Mouse (Mus musculus): Measurements from ENCODE around the gene Gm27027.
A peak's percentile ranks its signal among the peaks of the same experiment; 100 is the strongest.

Gm27027 gene

DNA sequence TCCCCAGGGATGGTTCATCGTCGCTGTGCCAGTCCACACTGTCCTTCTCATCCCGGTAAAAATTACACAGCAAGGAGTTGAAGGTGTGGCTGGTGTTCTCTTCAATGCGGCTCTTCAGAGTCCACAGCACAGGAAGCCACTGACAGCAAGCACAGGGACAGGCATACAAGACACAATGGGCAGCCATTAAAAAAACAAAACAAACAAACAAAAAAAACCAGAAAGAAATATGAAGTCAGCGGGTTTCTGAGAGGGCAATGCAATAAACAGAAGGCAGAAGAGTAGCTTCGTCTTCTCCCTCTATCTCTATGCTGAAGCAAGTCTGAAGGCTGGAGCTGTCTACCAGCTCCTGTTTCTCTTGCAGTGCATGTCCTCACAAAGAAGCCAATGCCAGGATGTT lies at the start of gene Gm27027:
Gm27027 (minus strand) TSS at position 101 of the 400 bp plus-strand sequence.
- no peak for DNase-seq (ENCODE audit: low spot score in 2 of 2)

- no peak for DNase-seq (ENCODE audit: low spot score in 2 of 2)
Measured at GRCm38 (mm10) chr2:94045411-94046090, 49.4 kb upstream of the Gm27027 start.

GRCm38 (mm10) chr2:94044174-94044573 lies 48.0 kb upstream of the Gm27027 start:
- no peak for DNase-seq (ENCODE audit: low spot score in 2 of 2)

GRCm38 (mm10) chr2:94043662-94044061 lies 47.5 kb upstream of the Gm27027 start:
- peak; percentile 68 to 79 for DNase-seq (ENCODE audit: low spot score in 2 of 2)

DNA sequence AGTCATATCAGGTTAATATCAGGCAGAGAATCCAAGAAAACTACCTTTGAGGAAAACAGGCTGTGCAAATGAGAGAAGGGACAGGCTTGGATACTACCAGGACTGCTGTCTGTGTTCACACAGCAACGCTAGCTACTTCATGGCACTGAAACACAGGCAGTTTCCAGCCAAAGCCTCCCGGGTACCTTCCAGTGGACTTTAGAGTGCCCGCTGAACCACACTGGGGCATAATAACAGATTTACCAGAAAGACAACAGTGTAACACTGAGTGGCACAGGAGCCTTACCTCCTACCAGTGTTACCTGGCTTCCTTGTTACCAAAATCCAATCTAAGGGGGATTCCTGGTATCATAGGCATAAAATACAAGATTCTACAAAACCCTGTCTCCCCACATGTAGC lies 46.3 kb upstream of the Gm27027 start:
- no peak for DNase-seq (ENCODE audit: low spot score in 2 of 2)

GRCm38 (mm10) chr2:94040391-94041125 lies 44.4 kb upstream of the Gm27027 start:
- DNase-seq (ENCODE audit: low spot score in 2 of 2), result no peak

GRCm38 (mm10) chr2:94035428-94036331 lies 39.5 kb upstream of the Gm27027 start:
- peak; percentile 89 to 91 for DNase-seq (ENCODE audit: low spot score in 2 of 2)

DNA sequence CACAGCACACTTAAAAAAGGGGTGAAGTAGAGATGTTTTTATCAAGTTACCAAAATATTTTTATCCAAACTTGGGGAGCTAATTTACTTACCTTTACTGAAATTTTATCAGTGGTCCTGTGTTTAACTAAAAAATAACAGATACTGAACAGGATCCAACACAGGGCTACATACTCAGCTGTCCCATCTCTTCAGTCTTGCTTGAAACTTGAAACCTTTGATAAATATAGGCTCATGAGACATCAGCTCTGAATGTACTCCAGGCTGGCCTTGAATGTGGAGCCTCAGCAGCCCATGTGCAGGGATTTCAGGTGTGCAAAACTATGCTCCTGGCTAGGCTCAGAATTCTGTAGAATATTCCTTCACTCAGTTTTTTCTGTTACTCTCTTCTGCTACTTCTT lies 34.4 kb upstream of the Gm27027 start:
- DNase-seq (ENCODE audit: low spot score in 2 of 2), result no peak

GRCm38 (mm10) chr2:94024637-94025036 lies 28.5 kb upstream of the Gm27027 start:
- DNase-seq (ENCODE audit: low spot score in 2 of 2), result no peak

- peak; percentile 97 for DNase-seq (ENCODE audit: low spot score in 2 of 2)
Measured at GRCm38 (mm10) chr2:94010335-94011291, 14.5 kb upstream of the Gm27027 start, which contains the start of gene Alkbh3. Gene Alkbh3, minus strand, starts transcription at chr2:94010807.

- peak; percentile 93 to 94 for DNase-seq (ENCODE audit: low spot score in 2 of 2)
Measured at GRCm38 (mm10) chr2:94002331-94002730, 6.2 kb upstream of the Gm27027 start.

DNA sequence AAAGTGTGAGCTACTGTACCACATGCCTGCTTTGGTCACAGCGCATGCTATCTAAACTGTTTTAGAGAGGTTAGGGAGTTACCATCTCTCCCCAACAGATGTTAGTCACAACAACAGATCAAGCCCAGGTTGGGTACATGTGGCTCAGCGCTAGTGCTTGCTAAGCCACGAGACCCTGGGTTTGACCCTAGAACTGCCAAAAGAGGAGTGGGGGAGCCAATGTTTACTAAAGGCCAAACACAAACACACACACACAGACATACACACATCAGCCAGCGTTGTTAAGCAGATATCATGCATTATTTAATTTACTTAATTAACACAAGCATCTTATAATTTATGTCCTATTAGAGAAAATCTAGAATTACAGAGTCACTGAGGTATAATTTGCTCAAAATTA lies 5.8 kb upstream of the Gm27027 start:
- DNase-seq (ENCODE audit: low spot score in 2 of 2), result no peak

DNA sequence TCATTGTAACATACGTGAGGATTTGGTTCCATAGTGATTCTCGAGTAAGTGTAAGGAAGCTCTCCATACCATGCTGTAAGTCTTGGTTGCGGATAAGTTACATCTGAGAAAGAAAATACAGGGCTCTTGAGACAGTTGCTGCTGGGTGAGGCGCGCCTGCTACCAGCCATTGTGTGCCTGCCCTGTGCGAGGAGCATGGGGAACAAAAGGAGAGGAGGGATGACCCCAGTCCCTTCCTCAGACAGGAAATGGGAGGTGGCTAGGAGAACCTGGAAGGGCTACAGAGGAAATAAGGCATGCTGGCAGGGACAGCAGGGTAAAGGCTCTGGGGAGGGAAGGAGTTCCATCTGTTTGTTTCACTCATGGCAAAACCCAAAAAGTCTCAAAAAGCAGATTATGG lies 5.3 kb upstream of the Gm27027 start:
- no peak for DNase-seq (ENCODE audit: low spot score in 2 of 2)

DNA sequence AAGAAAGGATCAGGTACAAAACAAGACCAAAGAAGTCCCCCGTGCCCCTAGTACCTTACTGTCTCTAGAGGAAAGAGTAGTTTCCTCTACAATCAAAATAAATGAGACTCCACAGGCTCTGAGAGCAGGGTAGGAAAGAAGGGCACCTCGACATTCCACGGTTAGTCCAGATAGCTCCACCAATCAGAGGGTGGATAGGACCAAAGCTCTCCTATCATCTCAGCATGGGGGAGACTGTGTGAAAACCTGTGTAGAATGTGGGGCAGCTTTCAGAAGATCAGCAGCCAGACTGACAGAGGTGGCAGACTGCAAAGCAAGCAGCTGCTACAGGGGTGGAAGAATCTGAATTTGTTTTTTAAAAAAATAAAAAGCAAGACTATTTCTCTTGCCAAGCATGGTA lies 3.3 kb downstream of the Gm27027 start:
- DNase-seq (ENCODE audit: low spot score in 2 of 2), result no peak

- peak; percentile 56 to 70 for DNase-seq (ENCODE audit: low spot score in 2 of 2)
Measured at GRCm38 (mm10) chr2:93992259-93992658, 3.9 kb downstream of the Gm27027 start.

DNA sequence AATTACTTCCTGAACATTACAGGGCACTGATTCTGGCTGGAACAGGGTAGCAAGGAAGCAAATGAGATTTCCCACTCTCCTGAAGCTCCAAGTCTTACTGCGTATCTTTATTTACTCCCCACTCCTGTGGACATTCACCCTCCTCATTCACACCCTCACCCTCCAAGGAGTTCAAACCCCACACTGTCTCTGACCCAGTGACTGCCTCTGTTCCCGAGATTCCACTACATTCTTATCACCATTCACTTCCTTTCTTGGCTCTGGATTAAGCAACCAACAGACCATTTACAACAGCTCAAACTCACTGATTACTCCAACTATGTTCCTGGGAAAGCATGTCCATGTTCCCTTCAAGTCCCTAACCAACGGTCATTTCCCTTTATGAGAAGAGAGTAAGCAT lies 4.8 kb downstream of the Gm27027 start:
- no peak for DNase-seq (ENCODE audit: low spot score in 2 of 2)

DNA sequence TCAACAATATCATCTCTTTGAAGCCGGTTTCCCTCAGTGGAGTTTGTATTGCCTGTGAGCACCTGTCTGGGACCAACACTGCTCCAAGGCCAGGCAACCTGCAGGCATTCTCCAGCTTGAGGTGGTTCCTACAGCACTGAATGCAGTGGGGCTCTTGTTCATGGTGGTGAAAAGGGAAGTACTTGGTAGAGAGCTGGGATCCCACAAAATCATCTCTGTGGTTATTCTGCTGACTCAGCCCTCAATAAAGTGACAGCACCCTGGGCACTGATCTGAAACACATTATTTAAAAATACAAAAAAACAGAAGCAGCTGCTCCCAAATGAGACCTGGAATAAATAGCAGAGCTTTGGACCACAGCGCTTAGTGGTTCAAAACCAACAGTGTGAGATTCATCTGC lies 7.7 kb downstream of the Gm27027 start:
- DNase-seq (ENCODE audit: low spot score in 2 of 2), result no peak

DNA sequence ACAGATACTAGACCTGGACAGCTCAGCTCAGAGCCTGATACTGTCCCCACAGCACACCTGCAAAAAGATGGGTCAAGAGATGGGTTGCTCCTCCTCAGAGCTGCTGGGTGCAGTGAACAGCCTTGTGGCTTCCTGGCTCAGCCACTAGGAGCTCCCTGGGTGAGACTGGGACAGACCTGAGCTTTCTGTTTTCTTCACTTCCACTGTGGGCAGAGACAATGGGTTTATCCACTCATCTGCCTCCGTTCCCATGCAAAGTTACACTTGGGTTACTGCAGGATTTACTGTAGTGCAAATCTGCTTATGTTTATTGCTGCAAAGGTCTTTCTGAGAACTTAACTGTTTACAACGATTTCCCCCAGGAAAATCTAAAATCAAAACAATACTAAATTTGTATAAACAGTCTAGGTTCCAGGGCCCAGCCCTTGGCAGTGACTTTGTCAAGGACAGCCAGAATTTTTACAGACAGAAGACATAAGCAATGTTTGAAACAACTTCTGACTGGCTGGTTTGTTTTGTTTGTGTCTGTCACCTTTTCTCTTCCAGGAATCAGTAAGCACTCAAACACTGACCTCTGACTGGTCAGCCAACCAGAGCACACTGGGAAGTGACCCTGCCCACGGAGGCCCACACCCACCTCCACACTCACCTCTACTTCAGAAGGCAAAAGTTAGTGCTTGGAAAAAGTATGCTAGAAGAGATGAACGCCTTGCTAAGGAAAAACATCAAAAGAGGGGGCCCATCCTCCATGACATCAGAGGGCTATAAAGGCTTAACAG lies 13.5 kb downstream of the Gm27027 start:
- DNase-seq (ENCODE audit: low spot score in 2 of 2), result no peak

DNA sequence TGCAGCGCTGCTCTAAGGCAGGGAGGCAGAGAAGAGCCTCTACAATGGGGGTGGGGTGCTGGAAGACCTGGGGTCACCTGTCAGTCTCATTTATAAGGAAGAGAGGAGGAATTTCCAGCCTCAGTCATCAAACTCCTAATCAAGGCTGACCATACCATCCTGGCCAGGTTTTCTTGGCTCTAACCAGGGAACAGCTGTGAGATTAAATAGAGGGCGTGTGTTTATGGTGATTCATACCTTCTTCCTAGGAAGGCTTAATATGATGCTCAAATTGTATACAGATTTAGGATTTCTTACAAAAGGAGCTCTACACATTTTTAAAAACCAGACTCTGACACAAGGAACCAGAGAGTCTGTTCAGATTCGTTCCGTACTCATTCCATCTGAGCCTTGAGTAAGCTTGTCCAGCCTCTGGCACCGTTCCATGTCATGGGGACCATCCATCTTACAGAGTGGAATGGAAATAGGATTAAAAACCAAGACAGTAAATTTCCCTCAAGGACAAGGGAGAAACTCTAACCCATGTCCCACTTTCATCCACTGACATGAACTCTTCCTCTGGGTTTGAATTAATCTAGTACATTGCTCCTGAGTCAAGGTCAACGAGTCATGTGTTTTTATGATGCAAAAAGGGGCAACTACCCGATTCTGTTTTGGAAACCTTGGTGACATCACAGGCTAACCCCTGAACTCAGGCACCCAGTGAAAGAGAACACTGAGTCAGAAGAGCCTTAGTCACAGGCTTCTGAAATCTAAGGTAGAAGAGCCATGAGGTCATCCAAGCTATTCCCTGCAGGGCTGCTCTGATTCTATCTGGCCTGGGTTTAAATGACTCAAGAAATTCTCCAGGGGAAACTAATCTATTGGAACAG lies 16.7 kb downstream of the Gm27027 start:
- no peak for DNase-seq (ENCODE audit: low spot score in 2 of 2)
